Mouse (Mus musculus): ENCODE measurements at regions not wholly inside any gene's neighbourhood (a gene's known extent, or its start where the extent isn't known, plus 50 kb on each side); places are given as distances from the start of the nearest gene placed in this dataset.

DNA sequence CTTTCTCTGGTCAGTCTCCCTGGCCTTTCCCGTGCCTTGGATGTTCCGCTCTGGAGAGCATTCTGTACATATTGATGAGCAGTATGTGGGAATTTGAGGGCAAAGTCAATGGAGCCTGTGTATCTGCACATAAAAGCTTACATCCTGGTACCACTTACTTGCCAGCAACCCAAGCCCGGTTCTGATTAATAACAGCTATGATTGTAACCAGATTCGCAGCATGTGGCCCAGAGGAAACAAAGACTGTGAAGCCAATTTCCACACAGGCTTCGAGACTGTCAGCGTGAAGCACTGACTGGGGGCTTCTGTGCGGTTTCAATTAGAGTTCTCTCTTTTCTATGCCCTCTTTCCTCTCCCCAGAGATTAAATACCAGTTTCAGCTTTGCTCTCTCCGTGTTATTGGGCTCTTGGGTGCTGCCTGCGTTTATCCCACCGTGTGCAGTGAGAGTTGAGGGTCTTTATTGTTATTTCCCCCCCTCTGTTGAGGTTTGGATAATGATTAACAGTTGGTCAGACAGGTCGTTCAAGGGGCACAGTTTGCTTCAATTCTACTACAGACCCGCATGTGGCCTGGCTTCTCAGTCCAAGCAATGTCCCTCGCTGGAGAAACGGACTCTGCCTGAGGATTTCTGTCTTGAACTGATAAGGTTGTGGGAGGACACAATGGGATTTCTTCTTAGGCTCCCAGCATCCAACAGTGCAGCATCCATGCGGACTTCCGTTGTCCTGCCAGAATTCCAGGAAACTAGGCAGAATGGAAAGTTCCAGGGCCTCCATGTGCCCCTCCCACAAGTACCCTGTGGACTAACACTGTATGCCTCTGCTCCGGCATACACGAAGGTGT is 229.6 kb downstream of the Hace1 start:
- TF ChIP-seq CTCF (IDR thresholded peaks at IDR 0.05; ENCODE audit: borderline replicate concordance, extremely low read depth, insufficient read depth, insufficient read length) (no peak), POLR2A (IDR thresholded peaks at IDR 0.05; ENCODE audit: borderline replicate concordance, extremely low read depth, insufficient read depth, insufficient read length, poor library complexity, severe bottlenecking) (no peak)

Data from brain, embryonic 14.5 days (tissue).